Mouse (Mus musculus) E14TG2a.4 (cell line): ENCODE data around the gene Nrxn3.
A peak's percentile ranks its signal among the peaks of the same experiment; 100 is the strongest.

Experiments used
- H3K27me3 ChIP-seq: 2 replicates; pipeline ENCODE4 v1.6.1; 2014; ENCODE audit warnings: low read length, control low read depth; ENCODE audit not compliant: insufficient read depth
- H3K36me3 ChIP-seq: 2 replicates; pipeline ENCODE4 v1.6.1; 2014; ENCODE audit warnings: low read length, control low read depth; ENCODE audit not compliant: insufficient read depth
- H3K4me1 ChIP-seq: replicated peaks from 2 replicates; pipeline ENCODE4 v1.6.1; 2014; ENCODE audit warnings: low read depth, low read length, control low read depth
- H3K4me3 ChIP-seq: replicated peaks from 2 replicates; pipeline ENCODE4 v1.5.1; 2014; ENCODE audit warnings: mild to moderate bottlenecking, low read length
- H3K9me3 ChIP-seq: 2 replicates; pipeline ENCODE4 v1.6.1; 2014; ENCODE audit warnings: low read length, control low read depth
- CTCF ChIP-seq: conservative IDR thresholded peaks from 2 replicates; pipeline ENCODE4 v1.5.1; 2014; ENCODE audit warnings: low read length
- NANOG ChIP-seq: IDR thresholded peaks from 2 replicates; pipeline ENCODE4 v1.6.1; 2014; ENCODE audit warnings: borderline replicate concordance, low read length, mixed read lengths
- POU5F1 ChIP-seq: IDR thresholded peaks from 2 replicates; pipeline ENCODE4 v1.6.1; 2014; ENCODE audit warnings: low read length, borderline replicate concordance

Nrxn3 gene

GRCm38 (mm10) chr12:89530679-89531350, 808.1 kb downstream of the Nrxn3 start:
- Histone ChIP-seq H3K27me3 (no peaks in the 10 kb centered on the region), H3K4me3 (no peak overlapping the region), H3K36me3 (no peaks in the 10 kb centered on the region), H3K4me1 (no peaks in the 10 kb centered on the region), H3K9me3 (no peaks in the 10 kb centered on the region)
- TF ChIP-seq CTCF (no peak), NANOG (peak; percentile 38; the same call in 1 of the 2 replicates)

GRCm38 (mm10) chr12:89551291-89551690, 828.6 kb downstream of the Nrxn3 start:
- Histone ChIP-seq H3K36me3 (no peaks in the 10 kb centered on the region), H3K4me3 (no peak overlapping the region), H3K4me1 (no peaks in the 10 kb centered on the region), H3K9me3 (no peaks in the 10 kb centered on the region), H3K27me3 (no peaks in the 10 kb centered on the region)
- TF ChIP-seq POU5F1: no peak
- no peak for TF ChIP-seq CTCF
- no peak for TF ChIP-seq NANOG

GRCm38 (mm10) chr12:89553223-89553880, 830.7 kb downstream of the Nrxn3 start:
- TF ChIP-seq POU5F1 (no peak), CTCF (no peak), NANOG (no peak)
- Histone ChIP-seq H3K9me3 (no peaks in the 10 kb centered on the region), H3K36me3 (no peaks in the 10 kb centered on the region)

GRCm38 (mm10) chr12:89554171-89554570, 831.5 kb downstream of the Nrxn3 start:
- Histone ChIP-seq H3K4me3 (no peak overlapping the region), H3K4me1 (no peaks in the 10 kb centered on the region), H3K27me3 (no peaks in the 10 kb centered on the region), H3K9me3 (no peaks in the 10 kb centered on the region), H3K36me3 (no peaks in the 10 kb centered on the region)
- TF ChIP-seq NANOG (no peak), POU5F1 (no peak)

More at GRCm38 (mm10) chr12:89553223-89553880, 830.7 kb downstream of the Nrxn3 start:
- no peaks in the 10 kb centered on the region for H3K27me3 ChIP-seq
- no peaks in the 10 kb centered on the region for H3K4me1 ChIP-seq
- H3K4me3 ChIP-seq: no peak overlapping the region

- Histone ChIP-seq H3K9me3 (no peaks in the 10 kb centered on the region), H3K4me1 (no peaks in the 10 kb centered on the region), H3K27me3 (no peaks in the 10 kb centered on the region), H3K36me3 (no peaks in the 10 kb centered on the region), H3K4me3 (no peak overlapping the region)
- TF ChIP-seq CTCF: peak; percentile 28
- no peak for TF ChIP-seq POU5F1
These were observed 832.2 kb downstream of the Nrxn3 start for GRCm38 (mm10) chr12:89554740-89555430.

- no peaks in the 10 kb centered on the region for H3K27me3 ChIP-seq
- no peaks in the 10 kb centered on the region for H3K4me1 ChIP-seq
- H3K4me3 ChIP-seq: no peak overlapping the region
- H3K36me3 ChIP-seq: no peaks in the 10 kb centered on the region
- no peak for TF ChIP-seq POU5F1
- no peak for TF ChIP-seq CTCF
- TF ChIP-seq NANOG: no peak
- no peaks in the 10 kb centered on the region for H3K9me3 ChIP-seq
These were observed 836.2 kb downstream of the Nrxn3 start for GRCm38 (mm10) chr12:89558921-89559320.

- H3K9me3 ChIP-seq: no peaks in the 10 kb centered on the region
- no peaks in the 10 kb centered on the region for H3K27me3 ChIP-seq
- H3K4me1 ChIP-seq: no peaks in the 10 kb centered on the region
- no peak overlapping the region for H3K4me3 ChIP-seq
- no peaks in the 10 kb centered on the region for H3K36me3 ChIP-seq
- TF ChIP-seq CTCF (no peak), NANOG (no peak), POU5F1 (no peak)
These were observed 839.4 kb downstream of the Nrxn3 start for GRCm38 (mm10) chr12:89561989-89562565.

GRCm38 (mm10) chr12:89568723-89569377, 846.2 kb downstream of the Nrxn3 start:
- Histone ChIP-seq H3K36me3 (no peaks in the 10 kb centered on the region), H3K4me1 (no peaks in the 10 kb centered on the region), H3K9me3 (no peaks in the 10 kb centered on the region), H3K27me3 (no peaks in the 10 kb centered on the region), H3K4me3 (no peak overlapping the region)
- TF ChIP-seq POU5F1 (no peak), NANOG (no peak), CTCF (no peak)
